1 mouse cellular context compared by ENCODE assay signal in genomic region chr11:32245614-32246013, GRCm38 (mm10).
TF ChIP-seq lines count a peak whose summit lies in the region.

No protein-coding gene starts in this region.

TF ChIP-seq in MEL, 35 proteins besides CTCF, POLR2A, EP300 and RAD21 (continued from another document):
- TF ChIP-seq MXI1 (IDR thresholded peaks at IDR 0.05; ENCODE audit: low read depth, low read length) (peak; percentile 42), CHD2 (IDR thresholded peaks at IDR 0.05; ENCODE audit: low read length) (peak; percentile 40; the same call in 1 of the 2 replicates), GABPA (IDR thresholded peaks at IDR 0.05; ENCODE audit: low read depth, low read length) (peak; percentile 68; the same call in 1 of the 2 replicates), NELFE (IDR thresholded peaks at IDR 0.05; ENCODE audit: low read depth, low read length) (no peak), POLR2AphosphoS2 (IDR thresholded peaks at IDR 0.05; ENCODE audit: low read length) (peak; percentile 71; the same call in 1 of the 2 replicates), ELF1 (IDR thresholded peaks at IDR 0.05; ENCODE audit: low read depth, low read length) (peak; percentile 46; the same call in 1 of the 2 replicates), POLR2AphosphoS5 (IDR thresholded peaks at IDR 0.05; ENCODE audit: borderline replicate concordance, low read depth, low read length) (no peak; the same call in 1 of the 2 replicates), UBTF (IDR thresholded peaks at IDR 0.05; ENCODE audit: borderline replicate concordance, insufficient read depth, low read depth, low read length) (no peak), ETS1 (IDR thresholded peaks at IDR 0.05; ENCODE audit: low read depth, low read length) (peak; percentile 97), TAL1 (IDR thresholded peaks at IDR 0.05; ENCODE audit: low read length) (peak; percentile 100), ZC3H11A (IDR thresholded peaks at IDR 0.05; ENCODE audit: low read depth, low read length) (no peak), ZNF384 (IDR thresholded peaks at IDR 0.05; ENCODE audit: low read depth, low read length) (peak; percentile 51), TCF12 (IDR thresholded peaks at IDR 0.05; ENCODE audit: low read depth, low read length) (peak; percentile 100), SMC3 (IDR thresholded peaks at IDR 0.05; ENCODE audit: low read depth, low read length) (no peak), SIN3A (IDR thresholded peaks at IDR 0.05; ENCODE audit: low read length) (peak; percentile 90), MYC (IDR thresholded peaks at IDR 0.05; ENCODE audit: low read depth, low read length) (no peak; the same call in none of the 2 replicates), NRF1 (IDR thresholded peaks at IDR 0.05; ENCODE audit: insufficient read depth, low read depth, low read length, poor library complexity, severe bottlenecking) (no peak), E2F4 (IDR thresholded peaks at IDR 0.05; ENCODE audit: borderline replicate concordance, low read depth, low read length) (no peak), MAZ (IDR thresholded peaks at IDR 0.05; ENCODE audit: low read depth, low read length) (peak; percentile 36), JUND (IDR thresholded peaks at IDR 0.05; ENCODE audit: low read depth, low read length) (peak; percentile 83; the same call in 1 of the 2 replicates), ZMIZ1 (IDR thresholded peaks at IDR 0.05; ENCODE audit: low read depth, low read length) (peak; percentile 84), USF1 (IDR thresholded peaks at IDR 0.05; ENCODE audit: low read depth, low read length) (no peak; the same call in 1 of the 2 replicates), MEF2A (IDR thresholded peaks at IDR 0.05; ENCODE audit: extremely low read depth, insufficient replicate concordance, low read depth, low read length, poor library complexity, severe bottlenecking) (peak; percentile 43; the same call in 1 of the 2 replicates), BHLHE40 (IDR thresholded peaks at IDR 0.05; ENCODE audit: borderline replicate concordance, low read depth, low read length) (peak; percentile 66), TBP (IDR thresholded peaks at IDR 0.05; ENCODE audit: low read depth, low read length) (no peak), MAFK (IDR thresholded peaks at IDR 0.05; ENCODE audit: borderline replicate concordance, low read depth, low read length) (peak; percentile 80; the same call in 1 of the 2 replicates), USF2 (IDR thresholded peaks at IDR 0.05; ENCODE audit: borderline replicate concordance in 1 of 2, insufficient read depth in 1 of 2, low read depth in 1 of 2, low read length in 2 of 2) (no peak), HCFC1 (IDR thresholded peaks at IDR 0.05; ENCODE audit: low read depth, low read length) (peak; percentile 40; the same call in 1 of the 2 replicates), RCOR1 (IDR thresholded peaks at IDR 0.05; ENCODE audit: low read depth, low read length) (peak; percentile 96), CHD1 (IDR thresholded peaks at IDR 0.05; ENCODE audit: low read depth, low read length) (no peak), MYB (IDR thresholded peaks at IDR 0.05; ENCODE audit: low read depth, low read length) (peak; percentile 66; the same call in 1 of the 2 replicates), GATA1 (IDR thresholded peaks at IDR 0.05; ENCODE audit: low read depth, low read length) (peak; percentile 100), ZKSCAN1 (IDR thresholded peaks at IDR 0.05; ENCODE audit: low read depth, low read length) (no peak), MAX (IDR thresholded peaks at IDR 0.05; ENCODE audit: low read length) (peak; percentile 47; the same call in 1 of the 2 replicates)
